Mouse (Mus musculus): ENCODE results near the gene Cdc42bpg. TPM values are rescaled to one million over a fixed set of nuclear protein-coding genes. Genes with fewer than 3 reads are reported as not detected.

The Cdc42bpg gene
- polyA plus RNA-seq, 1 experiment: 10.0 TPM

DNA sequence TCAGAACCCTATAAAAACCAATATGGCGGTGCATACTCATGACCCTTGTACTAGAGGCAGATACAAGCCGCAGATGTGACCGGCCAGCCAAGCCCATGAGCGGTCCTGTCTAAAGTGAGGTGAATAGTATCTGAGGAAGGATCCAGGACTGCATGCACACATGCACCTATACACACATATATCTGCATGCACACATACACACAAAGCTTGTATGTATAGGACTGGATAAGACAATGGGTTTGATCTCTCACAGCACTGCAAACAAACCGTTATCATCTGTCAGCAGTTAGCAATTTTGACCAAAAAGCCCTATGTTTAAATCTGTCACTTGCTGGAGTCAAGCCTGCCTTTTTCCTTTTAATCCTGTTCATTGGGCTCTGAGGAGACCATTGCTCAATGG, 4.1 kb upstream of the Cdc42bpg start:
- Histone ChIP-seq H3K79me2 (ENCODE audit: control insufficient read depth, insufficient read depth) (no peaks in the 10 kb centered on the region), H3K36me3 (ENCODE audit: control insufficient read depth, insufficient read depth) (peaks cover 16% of the 10 kb centered on the region), H3K4me2 (ENCODE audit: low read depth) (peak overlapping the region; percentile 7), H3K27me3 (ENCODE audit: control insufficient read depth, insufficient read depth, insufficient read length) (no peaks in the 10 kb centered on the region), H3ac (ENCODE audit: control insufficient read depth, insufficient read length) (no peak overlapping the region), H3K4me3 (no peak overlapping the region)
- TF ChIP-seq TCF12 (IDR thresholded peaks at IDR 0.05; ENCODE audit: insufficient read depth, poor library complexity, severe bottlenecking) (no peak), POLR2AphosphoS2 (IDR thresholded peaks at IDR 0.05; ENCODE audit: insufficient read length, low read depth) (peak; percentile 76)

DNA sequence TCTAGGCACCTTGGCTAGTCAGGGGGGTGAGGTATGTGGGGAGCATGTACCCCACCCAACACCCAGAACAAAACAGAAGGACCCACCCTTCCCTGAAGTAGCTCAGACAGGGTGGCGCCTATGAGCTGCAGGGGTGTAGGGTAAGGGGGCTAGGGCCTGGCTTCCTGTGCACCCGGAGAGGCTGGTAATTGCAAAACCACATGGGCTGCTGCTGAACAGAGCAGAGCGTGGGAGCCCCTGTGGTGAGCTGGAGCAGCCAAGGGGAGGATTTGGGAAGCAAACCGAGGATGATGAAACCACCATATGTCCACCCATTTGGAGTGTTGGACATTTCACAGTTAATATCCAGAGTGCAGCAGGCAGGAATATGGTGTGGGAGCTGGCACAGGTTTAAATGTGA, 3.7 kb upstream of the Cdc42bpg start:
- Histone ChIP-seq H3K36me3 (ENCODE audit: control insufficient read depth, insufficient read depth) (peaks cover 14% of the 10 kb centered on the region), H3K4me3 (no peak overlapping the region), H3ac (ENCODE audit: control insufficient read depth, insufficient read length) (no peak overlapping the region), H3K79me2 (ENCODE audit: control insufficient read depth, insufficient read depth) (no peaks in the 10 kb centered on the region), H3K27me3 (ENCODE audit: control insufficient read depth, insufficient read depth, insufficient read length) (no peaks in the 10 kb centered on the region), H3K4me2 (ENCODE audit: low read depth) (peak overlapping the region; percentile 7)
- TF ChIP-seq POLR2A (IDR thresholded peaks at IDR 0.05; ENCODE audit: insufficient read length, low read depth): peak; percentile 25
- peak; percentile 74 for TF ChIP-seq POLR2AphosphoS2 (IDR thresholded peaks at IDR 0.05; ENCODE audit: insufficient read length, low read depth)
- peak in 1 of 3 experiments; percentile 18 for TF ChIP-seq MYOD1 (IDR thresholded peaks at IDR 0.05; ENCODE audit: control insufficient read depth in 1 of 3, insufficient read length in 2 of 3, low read depth in 2 of 3)
- peak in 1 of 3 experiments; percentile 23 for TF ChIP-seq MYOG (IDR thresholded peaks at IDR 0.05; ENCODE audit: control insufficient read depth in 1 of 3, insufficient read depth in 1 of 3, insufficient read length in 2 of 3, low read depth in 2 of 3)
- TF ChIP-seq USF1 (IDR thresholded peaks at IDR 0.05; ENCODE audit: low read depth): no peak
- no peak for TF ChIP-seq MAX (IDR thresholded peaks at IDR 0.05; ENCODE audit: low read depth)
- no peak for TF ChIP-seq E2F4 (IDR thresholded peaks at IDR 0.05; ENCODE audit: insufficient read depth)
- TF ChIP-seq TCF3 (IDR thresholded peaks at IDR 0.05; ENCODE audit: insufficient read length, low read depth): no peak
- TF ChIP-seq REST (IDR thresholded peaks at IDR 0.05; ENCODE audit: insufficient read depth, insufficient read length): no peak
- TF ChIP-seq SRF (IDR thresholded peaks at IDR 0.05; ENCODE audit: control insufficient read depth, insufficient read length, low read depth): no peak
- no peak for TF ChIP-seq TCF12 (IDR thresholded peaks at IDR 0.05; ENCODE audit: insufficient read depth, poor library complexity, severe bottlenecking)
- TF ChIP-seq CEBPB (IDR thresholded peaks at IDR 0.05; ENCODE audit: insufficient read depth, poor library complexity, severe bottlenecking): peak; percentile 43; the same call in 1 of the 2 replicates

- H3K4me3 ChIP-seq: no peak overlapping the region
- H3ac ChIP-seq (ENCODE audit: control insufficient read depth, insufficient read length): no peak overlapping the region
- H3K79me2 ChIP-seq (ENCODE audit: control insufficient read depth, insufficient read depth): no peaks in the 10 kb centered on the region
- H3K36me3 ChIP-seq (ENCODE audit: control insufficient read depth, insufficient read depth): peaks cover 10% of the 10 kb centered on the region
- H3K4me2 ChIP-seq (ENCODE audit: low read depth): no peak overlapping the region
- peak; percentile 20 for TF ChIP-seq POLR2AphosphoS2 (IDR thresholded peaks at IDR 0.05; ENCODE audit: insufficient read length, low read depth)
- no peak for TF ChIP-seq USF1 (IDR thresholded peaks at IDR 0.05; ENCODE audit: low read depth)
- H3K27me3 ChIP-seq (ENCODE audit: control insufficient read depth, insufficient read depth, insufficient read length): no peaks in the 10 kb centered on the region
Observed at GRCm38 (mm10) chr19:6303831-6304230, 2.4 kb upstream of the Cdc42bpg start.

DNA sequence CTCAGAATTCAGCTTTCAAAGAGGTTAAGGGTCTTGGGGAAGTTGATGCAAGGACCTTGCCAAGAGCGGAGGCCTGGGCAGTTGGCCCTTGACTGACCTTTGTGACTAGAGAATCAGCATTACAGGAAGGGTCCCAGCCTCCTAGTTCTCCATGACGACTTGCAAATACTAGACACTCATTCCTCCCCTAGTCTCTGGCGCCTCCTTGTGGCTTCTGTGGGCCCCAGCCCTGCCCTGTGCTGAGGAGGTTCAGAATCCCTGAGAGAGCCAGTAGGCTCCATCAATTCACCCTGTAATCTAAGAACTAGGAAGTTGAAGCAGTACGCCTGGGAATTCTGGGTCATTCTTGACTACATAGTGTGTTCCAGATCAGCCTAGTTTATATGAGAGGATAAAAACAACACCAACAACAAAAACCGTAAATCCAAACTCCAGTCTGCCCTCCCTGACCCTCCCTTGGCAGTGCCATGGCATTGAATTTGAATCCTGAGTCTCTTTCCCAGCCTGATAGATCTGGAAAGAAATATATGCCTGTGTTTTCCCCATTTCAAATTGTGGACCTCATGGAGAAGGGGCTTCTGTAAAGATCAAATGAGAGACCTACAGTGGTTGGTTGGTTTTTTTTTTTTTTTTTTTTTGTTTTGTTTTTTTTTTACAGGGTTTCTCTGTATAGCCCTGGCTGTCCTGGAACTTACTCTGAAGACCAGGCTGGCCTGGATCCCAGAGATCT, 1.3 kb upstream of the Cdc42bpg start:
- no peaks in the 10 kb centered on the region for H3K27me3 ChIP-seq (ENCODE audit: control insufficient read depth, insufficient read depth, insufficient read length)
- no peak overlapping the region for H3ac ChIP-seq (ENCODE audit: control insufficient read depth, insufficient read length)
- TF ChIP-seq MYOD1 (IDR thresholded peaks at IDR 0.05; ENCODE audit: control insufficient read depth in 1 of 3, insufficient read length in 2 of 3, low read depth in 2 of 3) (no peak), TCF3 (IDR thresholded peaks at IDR 0.05; ENCODE audit: insufficient read length, low read depth) (no peak), REST (IDR thresholded peaks at IDR 0.05; ENCODE audit: insufficient read depth, insufficient read length) (no peak), CEBPB (IDR thresholded peaks at IDR 0.05; ENCODE audit: insufficient read depth, poor library complexity, severe bottlenecking) (no peak), POLR2AphosphoS2 (IDR thresholded peaks at IDR 0.05; ENCODE audit: insufficient read length, low read depth) (no peak), MYOG (IDR thresholded peaks at IDR 0.05; ENCODE audit: control insufficient read depth in 1 of 3, insufficient read depth in 1 of 3, insufficient read length in 2 of 3, low read depth in 2 of 3) (no peak), USF1 (IDR thresholded peaks at IDR 0.05; ENCODE audit: low read depth) (no peak), MAX (IDR thresholded peaks at IDR 0.05; ENCODE audit: low read depth) (no peak), SRF (IDR thresholded peaks at IDR 0.05; ENCODE audit: control insufficient read depth, insufficient read length, low read depth) (no peak), TCF12 (IDR thresholded peaks at IDR 0.05; ENCODE audit: insufficient read depth, poor library complexity, severe bottlenecking) (no peak), POLR2A (IDR thresholded peaks at IDR 0.05; ENCODE audit: insufficient read length, low read depth) (no peak), E2F4 (IDR thresholded peaks at IDR 0.05; ENCODE audit: insufficient read depth) (no peak)
- peaks cover 4% of the 10 kb centered on the region for H3K36me3 ChIP-seq (ENCODE audit: control insufficient read depth, insufficient read depth)
- H3K79me2 ChIP-seq (ENCODE audit: control insufficient read depth, insufficient read depth): no peaks in the 10 kb centered on the region
- no peak overlapping the region for H3K4me2 ChIP-seq (ENCODE audit: low read depth)
- H3K4me3 ChIP-seq: no peak overlapping the region

GRCm38 (mm10) chr19:6305517-6306115, 640 bp upstream of the Cdc42bpg start:
- TF ChIP-seq E2F4 (IDR thresholded peaks at IDR 0.05; ENCODE audit: insufficient read depth) (no peak), TCF3 (IDR thresholded peaks at IDR 0.05; ENCODE audit: insufficient read length, low read depth) (no peak)
- peak overlapping the region; percentile 19 for H3K4me3 ChIP-seq
- H3K36me3 ChIP-seq (ENCODE audit: control insufficient read depth, insufficient read depth): no peaks in the 10 kb centered on the region

More at GRCm38 (mm10) chr19:6305517-6306115, 640 bp upstream of the Cdc42bpg start:
- no peaks in the 10 kb centered on the region for H3K79me2 ChIP-seq (ENCODE audit: control insufficient read depth, insufficient read depth)
- no peak overlapping the region for H3ac ChIP-seq (ENCODE audit: control insufficient read depth, insufficient read length)
- peak overlapping the region; percentile 57 for H3K4me2 ChIP-seq (ENCODE audit: low read depth)
- no peaks in the 10 kb centered on the region for H3K27me3 ChIP-seq (ENCODE audit: control insufficient read depth, insufficient read depth, insufficient read length)
